Mouse (Mus musculus): ENCODE results near the gene Gm43720.

The Gm43720 gene

GRCm38 (mm10) chr5:138262001-138262400, 17.8 kb downstream of the Gm43720 start:
- no peak for DNase-seq (ENCODE audit: low spot score)

GRCm38 (mm10) chr5:138260834-138261233, 18.9 kb downstream of the Gm43720 start:
- DNase-seq (ENCODE audit: low spot score): no peak

GRCm38 (mm10) chr5:138260051-138260450, 19.7 kb downstream of the Gm43720 start:
- no peak for DNase-seq (ENCODE audit: low spot score)

GRCm38 (mm10) chr5:138258993-138259392, 20.8 kb downstream of the Gm43720 start:
- DNase-seq (ENCODE audit: low spot score): no peak

GRCm38 (mm10) chr5:138258542-138258941, 21.2 kb downstream of the Gm43720 start:
- DNase-seq (ENCODE audit: low spot score): no peak

- DNase-seq (ENCODE audit: low spot score): no peak
Observed at GRCm38 (mm10) chr5:138258078-138258477, 21.7 kb downstream of the Gm43720 start.

- DNase-seq (ENCODE audit: low spot score): no peak
Observed at GRCm38 (mm10) chr5:138257585-138257978, 22.2 kb downstream of the Gm43720 start.

GRCm38 (mm10) chr5:138256966-138257584, 22.7 kb downstream of the Gm43720 start:
- no peak for DNase-seq (ENCODE audit: low spot score)

GRCm38 (mm10) chr5:138256094-138256467, 23.7 kb downstream of the Gm43720 start:
- no peak for DNase-seq (ENCODE audit: low spot score)

- DNase-seq (ENCODE audit: low spot score): peak; percentile 83
Observed at GRCm38 (mm10) chr5:138255353-138256093, 24.2 kb downstream of the Gm43720 start, which contains the start of gene Lamtor4. TSS of gene Lamtor4 (plus strand) at chr5:138255482.

GRCm38 (mm10) chr5:138253061-138253460, 26.7 kb downstream of the Gm43720 start:
- no peak for DNase-seq (ENCODE audit: low spot score)

- no peak for DNase-seq (ENCODE audit: low spot score)
Observed at GRCm38 (mm10) chr5:138251144-138251543, 28.6 kb downstream of the Gm43720 start.

- no peak for DNase-seq (ENCODE audit: low spot score)
Observed at GRCm38 (mm10) chr5:138241511-138241910, 38.2 kb downstream of the Gm43720 start.

- DNase-seq (ENCODE audit: low spot score): no peak
Observed at GRCm38 (mm10) chr5:138234224-138234623, 45.5 kb downstream of the Gm43720 start.

GRCm38 (mm10) chr5:138233778-138234177, 46.0 kb downstream of the Gm43720 start:
- DNase-seq (ENCODE audit: low spot score): no peak

GRCm38 (mm10) chr5:138229511-138229910, 50.2 kb downstream of the Gm43720 start:
- DNase-seq (ENCODE audit: low spot score): no peak

- DNase-seq (ENCODE audit: low spot score): peak; percentile 11
Observed at GRCm38 (mm10) chr5:138228026-138228425, 51.7 kb downstream of the Gm43720 start.

GRCm38 (mm10) chr5:138227367-138227766, 52.4 kb downstream of the Gm43720 start:
- DNase-seq (ENCODE audit: low spot score): no peak

GRCm38 (mm10) chr5:138226491-138226890, 53.3 kb downstream of the Gm43720 start:
- DNase-seq (ENCODE audit: low spot score): no peak

GRCm38 (mm10) chr5:138225700-138226099, 54.1 kb downstream of the Gm43720 start, which contains the start of gene Nxpe5:
TSS of gene Nxpe5 (plus strand) at chr5:138225898.
- DNase-seq (ENCODE audit: low spot score): no peak

- DNase-seq (ENCODE audit: low spot score): no peak
Observed at GRCm38 (mm10) chr5:138223287-138223686, 56.5 kb downstream of the Gm43720 start.

GRCm38 (mm10) chr5:138222111-138222510, 57.6 kb downstream of the Gm43720 start:
- DNase-seq (ENCODE audit: low spot score): peak; percentile 45

GRCm38 (mm10) chr5:138219864-138220263, 59.9 kb downstream of the Gm43720 start:
- no peak for DNase-seq (ENCODE audit: low spot score)

All from spleen, adult 12 weeks (tissue).